In genomic region chr6:85253994-85254541, GRCm38 (mm10) we compare ENCODE assay signal across 9 mouse cellular contexts.
DNase-seq lines count a peak whose midpoint lies in the region; ATAC-seq and TF ChIP-seq lines count a peak whose summit lies in the region.
"Had no signal": no experiment of that assay in that cellular context is flagged by ENCODE, and none has a peak within 500 bp of the region (broad histone marks: within the 10 kb centered on the region; RNA-seq: fewer than 3 reads in every experiment).

No protein-coding gene starts in this region.

- H3K27ac ChIP-seq in layer of hippocampus, adult 2 months: peak overlapping the region; percentile 9; the same call in 1 of the 2 replicates
- H3K27ac ChIP-seq in heart, embryonic 15.5 days: peak overlapping the region; percentile 53
- H3K27ac ChIP-seq in stomach, embryonic 16.5 days (ENCODE audit: low read length): no peak overlapping the region
- H3K27ac ChIP-seq in forebrain, embryonic 13.5 days: no peak overlapping the region
- H3K27ac ChIP-seq in forebrain, embryonic 12.5 days: no peak overlapping the region

- no peak overlapping the region for H3K4me3 ChIP-seq in layer of hippocampus, adult 2 months
- H3K4me3 ChIP-seq in heart, embryonic 15.5 days: no peak overlapping the region
- no peak overlapping the region for H3K4me3 ChIP-seq in stomach, embryonic 16.5 days (replicated peaks; ENCODE audit: low read length)
- H3K4me3 ChIP-seq in forebrain, embryonic 13.5 days: no peak overlapping the region
- H3K4me3 ChIP-seq in forebrain, embryonic 12.5 days (replicated peaks): no peak overlapping the region

- no peak overlapping the region for H3K9ac ChIP-seq in heart, embryonic 15.5 days
- H3K9ac ChIP-seq in stomach, embryonic 16.5 days (ENCODE audit: low read length): no peak overlapping the region
- no peak overlapping the region for H3K9ac ChIP-seq in forebrain, embryonic 13.5 days
- H3K9ac ChIP-seq in forebrain, embryonic 12.5 days: no peak overlapping the region

- no peak for DNase-seq in layer of hippocampus, adult 2 months (ENCODE audit: low spot score in 2 of 2)
- DNase-seq in layer of hippocampus, postnatal 14 days (ENCODE audit: low spot score in 2 of 2): no peak
- peak; percentile 79 to 92 for DNase-seq in kidney, postnatal 25 days
- no peak for DNase-seq in right cerebral cortex, postnatal 36 days (ENCODE audit: low spot score in 2 of 2)
- DNase-seq: cerebellum, adult 11 months had no signal

- no peaks in the 10 kb centered on the region for H3K9me3 ChIP-seq in heart, embryonic 15.5 days (replicated peaks)
- H3K9me3 ChIP-seq in stomach, embryonic 16.5 days (replicated peaks; ENCODE audit: control insufficient read depth, low read length): no peaks in the 10 kb centered on the region
- no peaks in the 10 kb centered on the region for H3K9me3 ChIP-seq in forebrain, embryonic 13.5 days (replicated peaks)
- H3K9me3 ChIP-seq in forebrain, embryonic 12.5 days: no peaks in the 10 kb centered on the region

- H3K4me1 ChIP-seq in heart, embryonic 15.5 days (replicated peaks): peaks cover 19% of the 10 kb centered on the region
- no peaks in the 10 kb centered on the region for H3K4me1 ChIP-seq in stomach, embryonic 16.5 days (ENCODE audit: control insufficient read depth, insufficient read depth, low read length)
- peaks cover 45% of the 10 kb centered on the region for H3K4me1 ChIP-seq in forebrain, embryonic 13.5 days
- peaks cover 32% of the 10 kb centered on the region for H3K4me1 ChIP-seq in forebrain, embryonic 12.5 days

- H3K27me3 ChIP-seq in heart, embryonic 15.5 days: no peaks in the 10 kb centered on the region
- no peaks in the 10 kb centered on the region for H3K27me3 ChIP-seq in stomach, embryonic 16.5 days (ENCODE audit: control insufficient read depth, insufficient read depth, low read length)
- H3K27me3 ChIP-seq in forebrain, embryonic 13.5 days: no peaks in the 10 kb centered on the region; the same call in 1 of the 2 replicates
- H3K27me3 ChIP-seq in forebrain, embryonic 12.5 days: peaks cover 4% of the 10 kb centered on the region; the same call in 1 of the 2 replicates

- WGBS in heart, embryonic 15.5 days: 28% methylated on average over 7 of the region's 7 CpGs
- WGBS in stomach, embryonic 16.5 days: 61% methylated on average over 7 of the region's 7 CpGs
- WGBS in forebrain, embryonic 13.5 days: 50% methylated on average over 7 of the region's 7 CpGs
- WGBS in forebrain, embryonic 12.5 days: 59% methylated on average over 7 of the region's 7 CpGs

- TF ChIP-seq CTCF in layer of hippocampus, adult 2 months (conservative IDR thresholded peaks at IDR 0.05): no peak

- no peak overlapping the region for H3K4me2 ChIP-seq in heart, embryonic 15.5 days
- H3K4me2 ChIP-seq in stomach, embryonic 16.5 days (ENCODE audit: low read depth, low read length): no peak overlapping the region
- no peak overlapping the region for H3K4me2 ChIP-seq in forebrain, embryonic 13.5 days
- no peak overlapping the region for H3K4me2 ChIP-seq in forebrain, embryonic 12.5 days

- peak; percentile 20 for ATAC-seq in heart, embryonic 15.5 days (replicated peaks; ENCODE audit: insufficient number of reproducible peaks, insufficient read depth, low FRiP score, low read depth)
- ATAC-seq in stomach, embryonic 16.5 days (ENCODE audit: insufficient read depth, low FRiP score): peak; percentile 57
- ATAC-seq in forebrain, embryonic 13.5 days: no peak
- ATAC-seq in forebrain, embryonic 12.5 days (ENCODE audit: low FRiP score): no peak

- H3K36me3 ChIP-seq in heart, embryonic 15.5 days: no peaks in the 10 kb centered on the region
- H3K36me3 ChIP-seq in stomach, embryonic 16.5 days (ENCODE audit: control insufficient read depth, insufficient read depth, low read length): no peaks in the 10 kb centered on the region
- no peaks in the 10 kb centered on the region for H3K36me3 ChIP-seq in forebrain, embryonic 13.5 days (ENCODE audit: poor library complexity, severe bottlenecking)
- no peaks in the 10 kb centered on the region for H3K36me3 ChIP-seq in forebrain, embryonic 12.5 days (replicated peaks)

Comparison
In these comparisons a context has a peak if more than half of its experiments do, and no peak if none do; other contexts are left out.
1. DNase-seq: peak in kidney, postnatal 25 days (2 of 2); none in layer of hippocampus, adult 2 months (0 of 2), layer of hippocampus, postnatal 14 days (0 of 2) and right cerebral cortex, postnatal 36 days (0 of 2).
2. H3K27ac ChIP-seq: peak in layer of hippocampus, adult 2 months (single experiment) and heart, embryonic 15.5 days (single experiment); none in stomach, embryonic 16.5 days (single experiment), forebrain, embryonic 13.5 days (single experiment) and forebrain, embryonic 12.5 days (single experiment).
3. ATAC-seq: peak in heart, embryonic 15.5 days (single experiment) and stomach, embryonic 16.5 days (single experiment); none in forebrain, embryonic 13.5 days (single experiment) and forebrain, embryonic 12.5 days (single experiment).